Mouse (Mus musculus): ENCODE results near the gene Tcp11l2. TPM values are rescaled to one million over a fixed set of nuclear protein-coding genes. Genes with fewer than 3 reads are reported as not detected.

Tcp11l2 gene
- 117 and 190 TPM in 2 replicates for polyA plus RNA-seq (2012; rRNA removed)

DNA sequence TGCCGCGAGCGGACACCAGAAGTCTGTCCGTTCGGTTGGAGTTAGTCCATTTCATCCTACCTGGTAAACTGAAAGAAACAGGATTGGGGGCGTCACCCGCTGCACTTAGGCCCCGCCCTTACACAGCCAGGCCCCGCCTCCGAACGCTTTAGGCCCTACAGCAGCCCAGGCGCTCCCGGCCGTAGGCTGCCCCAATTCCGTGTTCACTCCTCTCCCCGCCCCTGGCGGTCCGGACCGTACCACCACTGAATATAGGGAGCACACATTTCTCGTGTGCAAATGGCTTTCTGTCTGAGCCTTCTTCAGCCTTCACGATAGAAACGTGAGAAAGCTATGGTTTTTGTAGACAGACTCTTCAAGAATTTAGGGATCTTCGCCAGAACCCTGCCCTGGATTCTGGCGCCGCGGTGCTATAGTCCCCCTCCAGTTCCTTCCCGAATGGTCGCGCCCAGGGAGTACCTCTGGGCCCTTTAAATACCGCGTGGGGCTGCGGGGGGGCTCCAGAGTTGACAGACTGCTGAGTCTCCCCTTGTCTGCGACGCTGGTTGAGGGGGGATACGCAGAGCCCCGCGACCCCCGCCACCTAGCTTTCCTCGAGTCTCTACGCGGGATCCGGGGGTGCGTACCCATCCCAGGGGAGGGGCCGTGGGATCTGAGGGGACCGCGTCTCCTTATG, at the start of gene Tcp11l2:
Gene Tcp11l2, plus strand, starts transcription at position 232 of the 676 bp plus-strand sequence.

DNA sequence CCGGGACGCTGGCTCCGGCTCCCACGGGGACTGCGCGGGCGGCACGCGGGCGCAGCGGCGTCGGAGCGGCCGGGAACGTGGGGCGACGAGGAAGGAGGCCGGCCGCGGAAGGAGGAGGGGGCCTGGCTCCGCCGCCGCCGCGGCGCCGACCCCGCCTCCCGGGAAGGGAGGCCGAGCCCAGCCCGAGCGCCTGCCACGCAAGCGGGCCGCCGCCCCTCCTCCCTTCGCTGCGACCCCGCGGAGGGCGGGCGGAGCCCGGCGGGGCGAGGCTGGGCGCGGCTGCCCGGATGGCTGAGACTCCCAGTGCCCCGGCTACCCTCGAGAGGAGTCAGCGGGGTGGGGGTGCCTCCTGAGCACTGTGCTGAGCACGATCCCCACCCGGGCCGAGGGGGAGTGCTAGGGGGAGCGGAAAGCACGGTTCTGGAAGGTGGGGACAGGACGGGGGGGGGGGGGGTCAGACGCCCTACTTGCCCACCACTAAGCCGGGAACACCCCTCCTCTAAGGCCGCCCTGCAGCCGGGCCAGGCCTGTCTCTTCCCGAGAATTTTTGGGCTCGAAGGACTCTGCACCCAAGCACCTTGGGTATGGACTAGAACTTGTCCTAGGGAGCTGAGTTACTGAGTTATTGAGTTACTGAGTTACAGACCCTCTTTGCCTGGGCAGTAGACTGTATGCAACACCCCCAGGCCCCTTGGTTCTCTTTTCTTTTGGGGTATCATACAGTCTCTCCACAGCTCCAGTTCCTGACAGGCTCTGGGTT, 42.3 kb upstream of the Tcp11l2 start, which contains the start of gene Ckap4:
Gene Ckap4, minus strand, starts transcription at position 151 of the 760 bp plus-strand sequence.

DNA sequence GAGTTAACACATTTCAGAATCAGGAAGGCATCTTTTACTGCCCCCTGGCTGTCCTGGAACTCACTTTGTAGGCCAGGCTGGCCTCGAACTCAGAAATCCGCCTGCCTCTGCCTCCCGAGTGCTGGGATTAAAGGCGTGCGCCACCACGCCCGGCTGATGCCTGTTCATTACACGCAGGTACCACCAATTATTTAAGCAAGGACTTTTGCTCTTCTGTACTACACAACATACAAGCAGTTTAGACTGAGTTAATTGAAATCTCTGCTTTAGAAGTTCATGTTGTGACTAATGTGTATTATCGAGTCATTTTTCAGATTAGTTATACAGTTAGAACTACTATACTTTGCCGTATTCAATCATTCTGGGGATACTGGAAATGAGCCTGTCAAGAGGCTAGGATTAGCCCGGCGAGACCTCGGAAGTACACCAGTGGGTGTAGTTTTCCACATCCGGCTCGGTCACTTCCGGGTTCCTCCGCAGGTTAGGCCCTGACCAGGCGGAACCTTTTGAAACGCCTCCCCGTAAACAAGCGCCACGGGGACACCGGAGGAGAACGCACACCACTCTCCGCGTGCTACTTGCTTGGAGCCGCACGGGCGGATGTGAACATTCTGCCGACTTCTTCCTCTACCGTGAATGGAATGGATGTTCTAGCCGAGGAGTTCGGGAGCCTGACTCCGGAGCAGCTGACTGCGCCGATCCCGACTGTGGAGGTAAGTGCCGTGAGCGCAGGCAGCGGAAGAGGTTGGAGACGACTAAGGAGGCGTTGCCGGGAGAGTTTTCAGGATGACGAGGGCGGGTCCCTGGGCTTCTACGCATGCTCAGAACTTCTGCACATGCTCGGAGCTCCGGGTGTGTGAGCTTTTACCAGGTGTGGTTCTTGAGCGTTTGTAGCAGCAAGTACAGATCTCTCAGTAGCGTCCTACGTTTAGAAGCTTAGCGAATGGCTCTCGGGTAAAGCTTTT, 45.7 kb downstream of the Tcp11l2 start, which contains the start of gene Polr3b:
Gene Polr3b, plus strand, starts transcription at position 467 of the 965 bp plus-strand sequence.

Other genes with a start within 250 kb of the Tcp11l2 start
- 16.6 and 17.3 TPM in 2 replicates for gene Nuak1, start 136.0 kb upstream of the Tcp11l2 start, polyA plus RNA-seq (2012; rRNA removed)
- 116 and 150 TPM in 2 replicates for gene Ckap4, start 42.6 kb upstream of the Tcp11l2 start, polyA plus RNA-seq (2012; rRNA removed)
- gene Polr3b, start 45.7 kb downstream of the Tcp11l2 start, polyA plus RNA-seq (2012; rRNA removed), result 3.3 and 3.7 TPM in 2 replicates
- gene Rfx4, start 179.4 kb downstream of the Tcp11l2 start, polyA plus RNA-seq (2012; rRNA removed), result 0.07 and 0.16 TPM in 2 replicates

Data from ovary, adult 2 months (tissue).